Mouse (Mus musculus): Measurements from ENCODE around the gene Bicdl1. TPM values are rescaled to one million over a fixed set of nuclear protein-coding genes. Genes with fewer than 3 reads are reported as not detected.

Gene Bicdl1
- total and polyA plus RNA-seq, 2 experiments from 2014 or later = 6.9 to 9.0 TPM

GRCm38 (mm10) chr5:115626237-115626886, 105.1 kb downstream of the Bicdl1 start:
- Histone ChIP-seq H3K9me3 (replicated peaks; ENCODE audit: control insufficient read depth, low read length) (no peaks in the 10 kb centered on the region), H3K4me2 (ENCODE audit: low read depth, low read length) (no peak overlapping the region), H3K4me3 (ENCODE audit: low read depth, low read length) (no peak overlapping the region), H3K27ac (ENCODE audit: low read depth) (no peak overlapping the region), H3K9ac (replicated peaks; ENCODE audit: low read depth, low read length) (no peak overlapping the region), H3K27me3 (ENCODE audit: control insufficient read depth, insufficient read depth, low read length) (no peaks in the 10 kb centered on the region), H3K36me3 (replicated peaks; ENCODE audit: control insufficient read depth, insufficient read depth, low read length) (peaks cover 4% of the 10 kb centered on the region; the same call in 1 of the 2 replicates), H3K4me1 (ENCODE audit: control insufficient read depth, insufficient read depth) (no peaks in the 10 kb centered on the region)
- WGBS = 79% methylated on average over 10 of the region's 10 CpGs
- ATAC-seq (ENCODE audit: insufficient read depth, low read depth) (no peak), DNase-seq (ENCODE audit: low spot score) (no peak)
- no peak for TF ChIP-seq CTCF (IDR thresholded peaks at IDR 0.05; ENCODE audit: low read depth)

GRCm38 (mm10) chr5:115623694-115624440, 107.6 kb downstream of the Bicdl1 start:
- Histone ChIP-seq H3K36me3 (replicated peaks; ENCODE audit: control insufficient read depth, insufficient read depth, low read length) (peaks cover 28% of the 10 kb centered on the region), H3K9ac (replicated peaks; ENCODE audit: low read depth, low read length) (no peak overlapping the region), H3K4me3 (ENCODE audit: low read depth, low read length) (no peak overlapping the region), H3K27me3 (ENCODE audit: control insufficient read depth, insufficient read depth, low read length) (no peaks in the 10 kb centered on the region), H3K9me3 (replicated peaks; ENCODE audit: control insufficient read depth, low read length) (no peaks in the 10 kb centered on the region), H3K4me1 (ENCODE audit: control insufficient read depth, insufficient read depth) (no peaks in the 10 kb centered on the region), H3K27ac (ENCODE audit: low read depth) (no peak overlapping the region), H3K4me2 (ENCODE audit: low read depth, low read length) (no peak overlapping the region)
- DNase-seq (ENCODE audit: low spot score) (no peak), ATAC-seq (ENCODE audit: insufficient read depth, low read depth) (no peak)
- WGBS = 84% methylated on average over 9 of the region's 9 CpGs
- TF ChIP-seq EP300 (IDR thresholded peaks at IDR 0.05; ENCODE audit: low read depth) (no peak), CTCF (IDR thresholded peaks at IDR 0.05; ENCODE audit: low read depth) (no peak)

- no peak for ATAC-seq (ENCODE audit: insufficient read depth, low read depth)
- TF ChIP-seq EP300 (IDR thresholded peaks at IDR 0.05; ENCODE audit: low read depth) = no peak
- no peak for TF ChIP-seq CTCF (IDR thresholded peaks at IDR 0.05; ENCODE audit: low read depth)
Observed at GRCm38 (mm10) chr5:115622686-115623085, 108.7 kb downstream of the Bicdl1 start.

DNA sequence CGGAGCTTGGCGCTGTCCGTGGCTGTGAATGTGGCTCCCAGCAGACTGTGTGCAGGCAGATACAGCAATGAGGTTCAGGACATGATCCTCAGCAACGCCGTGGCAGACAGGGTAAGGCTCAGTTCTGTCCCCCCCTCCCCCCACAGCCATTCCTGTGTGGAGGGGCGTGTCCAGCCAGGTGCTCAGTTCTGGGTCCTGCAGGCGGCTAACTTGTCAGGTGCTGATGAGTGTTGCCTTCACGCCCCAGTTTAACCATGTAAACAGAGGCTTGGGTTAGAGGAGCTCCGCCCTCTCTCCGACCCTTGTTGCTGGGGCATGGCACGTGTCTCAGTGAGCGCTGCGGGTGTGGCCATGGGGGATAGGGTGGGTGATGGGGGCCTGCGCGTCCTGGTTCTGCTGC, 111.7 kb downstream of the Bicdl1 start:
- DNase-seq (ENCODE audit: low spot score) (no peak), ATAC-seq (ENCODE audit: insufficient read depth, low read depth) (no peak)
- peaks cover 68% of the 10 kb centered on the region for H3K36me3 ChIP-seq (replicated peaks; ENCODE audit: control insufficient read depth, insufficient read depth, low read length)
- H3K4me1 ChIP-seq (ENCODE audit: control insufficient read depth, insufficient read depth) = no peaks in the 10 kb centered on the region
- H3K9ac ChIP-seq (replicated peaks; ENCODE audit: low read depth, low read length) = no peak overlapping the region
- H3K27me3 ChIP-seq (ENCODE audit: control insufficient read depth, insufficient read depth, low read length) = no peaks in the 10 kb centered on the region
- H3K9me3 ChIP-seq (replicated peaks; ENCODE audit: control insufficient read depth, low read length) = no peaks in the 10 kb centered on the region
- H3K4me2 ChIP-seq (ENCODE audit: low read depth, low read length) = no peak overlapping the region
- H3K27ac ChIP-seq (ENCODE audit: low read depth) = no peak overlapping the region
- no peak for TF ChIP-seq CTCF (IDR thresholded peaks at IDR 0.05; ENCODE audit: low read depth)
- TF ChIP-seq EP300 (IDR thresholded peaks at IDR 0.05; ENCODE audit: low read depth) = no peak
- no peak overlapping the region for H3K4me3 ChIP-seq (ENCODE audit: low read depth, low read length)
- WGBS = 92% methylated on average over 15 of the region's 15 CpGs

More at GRCm38 (mm10) chr5:115622686-115623085, 108.7 kb downstream of the Bicdl1 start:
- Histone ChIP-seq H3K36me3 (replicated peaks; ENCODE audit: control insufficient read depth, insufficient read depth, low read length) (peaks cover 39% of the 10 kb centered on the region), H3K9ac (replicated peaks; ENCODE audit: low read depth, low read length) (no peak overlapping the region), H3K4me3 (ENCODE audit: low read depth, low read length) (no peak overlapping the region), H3K27me3 (ENCODE audit: control insufficient read depth, insufficient read depth, low read length) (no peaks in the 10 kb centered on the region), H3K9me3 (replicated peaks; ENCODE audit: control insufficient read depth, low read length) (no peaks in the 10 kb centered on the region), H3K27ac (ENCODE audit: low read depth) (no peak overlapping the region), H3K4me1 (ENCODE audit: control insufficient read depth, insufficient read depth) (no peaks in the 10 kb centered on the region), H3K4me2 (ENCODE audit: low read depth, low read length) (no peak overlapping the region)
- DNase-seq (ENCODE audit: low spot score) = no peak
- 87% methylated on average over 7 of the region's 7 CpGs for WGBS

DNA sequence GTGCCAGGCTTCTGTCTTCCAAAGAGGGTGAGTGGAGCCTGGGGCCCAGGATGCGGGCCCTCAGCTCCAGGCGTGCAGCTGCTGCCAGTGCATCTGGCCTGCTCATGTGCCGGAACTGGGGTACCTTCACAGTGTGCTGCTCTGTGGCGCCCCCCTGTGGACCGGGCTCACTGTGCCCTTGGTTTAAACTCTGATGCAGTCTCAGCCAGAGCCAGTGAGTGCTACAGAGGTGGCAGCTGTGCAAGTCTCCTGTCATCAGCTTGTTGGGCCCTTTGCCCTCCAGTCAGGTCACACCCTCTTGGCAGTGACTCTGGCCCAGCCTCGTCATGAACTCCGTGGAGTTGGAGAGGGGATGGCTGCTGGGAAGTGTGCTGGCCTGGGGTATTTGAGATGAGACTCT, 116.5 kb downstream of the Bicdl1 start:
- Histone ChIP-seq H3K4me2 (ENCODE audit: low read depth, low read length) (no peak overlapping the region), H3K9ac (replicated peaks; ENCODE audit: low read depth, low read length) (no peak overlapping the region), H3K36me3 (replicated peaks; ENCODE audit: control insufficient read depth, insufficient read depth, low read length) (peaks cover 99% of the 10 kb centered on the region), H3K27me3 (ENCODE audit: control insufficient read depth, insufficient read depth, low read length) (no peaks in the 10 kb centered on the region), H3K27ac (ENCODE audit: low read depth) (no peak overlapping the region), H3K4me1 (ENCODE audit: control insufficient read depth, insufficient read depth) (no peaks in the 10 kb centered on the region), H3K9me3 (replicated peaks; ENCODE audit: control insufficient read depth, low read length) (no peaks in the 10 kb centered on the region), H3K4me3 (ENCODE audit: low read depth, low read length) (no peak overlapping the region)
- 56% methylated on average over 7 of the region's 7 CpGs for WGBS
- ATAC-seq (ENCODE audit: insufficient read depth, low read depth) (peak; percentile 90), DNase-seq (ENCODE audit: low spot score) (peak; percentile 59)
- TF ChIP-seq CTCF (IDR thresholded peaks at IDR 0.05; ENCODE audit: low read depth) (peak; percentile 57), EP300 (IDR thresholded peaks at IDR 0.05; ENCODE audit: low read depth) (no peak)

All from heart, postnatal 0 days (tissue).